Mouse (Mus musculus) ES-Bruce4 (cell line): ENCODE measurements at regions not wholly inside any gene's neighbourhood (a gene's known extent, or its start where the extent isn't known, plus 50 kb on each side); places are given as distances from the start of the nearest gene placed in this dataset.

Experiments
- CTCF ChIP-seq: IDR thresholded peaks from one replicate; pipeline ENCODE4 v1.8.1; 2011; ENCODE audit warnings: low read depth, low read length
- EP300 ChIP-seq: IDR thresholded peaks from 2 replicates; pipeline ENCODE4 v1.6.1; 2011; ENCODE audit warnings: low read depth, low read length; ENCODE audit not compliant: insufficient read depth
- POLR2A ChIP-seq: IDR thresholded peaks from one replicate; pipeline ENCODE4 v1.8.1; 2011; ENCODE audit warnings: low read length; ENCODE audit not compliant: insufficient read depth

- TF ChIP-seq EP300 = no peak
- TF ChIP-seq CTCF = no peak
- TF ChIP-seq POLR2A = no peak
These were observed 89.4 kb upstream of the Paip1 start for GRCm38 (mm10) chr13:119339016-119339415.
